Mouse (Mus musculus) thymus, adult 18-20 months (tissue): ENCODE data around the gene Smarca1.

Source experiments
- DNase-seq, 2 experiments: peaks; one replicate each; pipeline ENCODE4 v3.0.0; 2022; ENCODE audit warnings: mixed read lengths in 2 of 2

The Smarca1 gene

GRCm38 (mm10) chrX:47892431-47893024 is at the start of gene Smarca1:
Smarca1 (minus strand) TSS chrX:47892974.
- no peak for DNase-seq

GRCm38 (mm10) chrX:47937740-47938139 is 45.0 kb upstream of the Smarca1 start:
- DNase-seq: no peak

- no peak for DNase-seq
Observed at GRCm38 (mm10) chrX:47936885-47937284, 44.1 kb upstream of the Smarca1 start.

- no peak for DNase-seq
Observed at GRCm38 (mm10) chrX:47934352-47934751, 41.6 kb upstream of the Smarca1 start.

GRCm38 (mm10) chrX:47930449-47930848 is 37.7 kb upstream of the Smarca1 start:
- DNase-seq: no peak

GRCm38 (mm10) chrX:47927981-47928380 is 35.2 kb upstream of the Smarca1 start:
- DNase-seq: no peak

- DNase-seq: no peak
Observed at GRCm38 (mm10) chrX:47920541-47920940, 27.8 kb upstream of the Smarca1 start.

- no peak for DNase-seq
Observed at GRCm38 (mm10) chrX:47916831-47917230, 24.1 kb upstream of the Smarca1 start.

GRCm38 (mm10) chrX:47913543-47913938 is 20.8 kb upstream of the Smarca1 start:
- DNase-seq: no peak

GRCm38 (mm10) chrX:47912904-47913542 is 20.2 kb upstream of the Smarca1 start:
- no peak for DNase-seq

GRCm38 (mm10) chrX:47912306-47912792 is 19.6 kb upstream of the Smarca1 start, which contains the start of gene Ocrl:
Ocrl (plus strand) TSS chrX:47912387.
- peak; percentile 21 to 23 for DNase-seq

GRCm38 (mm10) chrX:47891907-47892430 is 805 bp downstream of the Smarca1 start:
- no peak for DNase-seq

GRCm38 (mm10) chrX:47891243-47891906 is 1.4 kb downstream of the Smarca1 start:
- no peak for DNase-seq

GRCm38 (mm10) chrX:47887401-47887800 is 5.4 kb downstream of the Smarca1 start:
- DNase-seq: no peak

GRCm38 (mm10) chrX:47882813-47883212 is 10.0 kb downstream of the Smarca1 start:
- no peak for DNase-seq

GRCm38 (mm10) chrX:47880052-47880451 is 12.7 kb downstream of the Smarca1 start:
- DNase-seq: no peak

- no peak for DNase-seq
Observed at GRCm38 (mm10) chrX:47858544-47858943, 34.2 kb downstream of the Smarca1 start.

- no peak for DNase-seq
Observed at GRCm38 (mm10) chrX:47835835-47836195, 57.0 kb downstream of the Smarca1 start.

GRCm38 (mm10) chrX:47835098-47835834 is 57.5 kb downstream of the Smarca1 start:
- no peak for DNase-seq

GRCm38 (mm10) chrX:47833431-47833830 is 59.3 kb downstream of the Smarca1 start:
- DNase-seq: no peak

- DNase-seq: no peak
Observed at GRCm38 (mm10) chrX:47820566-47820965, 72.2 kb downstream of the Smarca1 start.

- DNase-seq: no peak
Observed at GRCm38 (mm10) chrX:47808717-47809116, 84.1 kb downstream of the Smarca1 start.

GRCm38 (mm10) chrX:47764440-47764839 is 128.3 kb downstream of the Smarca1 start:
- no peak for DNase-seq
